8 mouse cellular contexts compared by ENCODE assay signal in genomic region chr3:41565955-41566354, GRCm38 (mm10). TPM values are rescaled to one million over a fixed set of nuclear protein-coding genes. Genes with fewer than 3 reads are reported as not detected.
A peak's percentile ranks its signal among the peaks of the same experiment; 100 is the strongest.
DNase-seq lines count a peak whose midpoint lies in the region; ATAC-seq lines count a peak whose summit lies in the region.

No protein-coding gene starts in this region.

- H3K4me1 ChIP-seq in intestine, embryonic 14.5 days (replicated peaks; ENCODE audit: control insufficient read depth, insufficient read depth, low read length), result no peaks in the 10 kb centered on the region

- peak; percentile 82 to 83 for DNase-seq in adrenal gland, adult 18-20 months (ENCODE audit: low spot score in 2 of 2)
- peak; percentile 91 for DNase-seq in embryo, embryonic 11 days
- DNase-seq in gastrocnemius, postnatal 25 days, result peak; percentile 77
- peak; percentile 91 for DNase-seq in intestine, embryonic 14.5 days (ENCODE audit: low spot score)
- peak; percentile 83 to 85 for DNase-seq in left cerebral cortex, postnatal 14 days (ENCODE audit: low spot score in 2 of 2)
- DNase-seq in right cerebral cortex, postnatal 14 days, result peak; percentile 79
- DNase-seq in urinary bladder, postnatal 14 days (ENCODE audit: low spot score), result peak; percentile 87

- no peaks in the 10 kb centered on the region for H3K36me3 ChIP-seq in intestine, embryonic 14.5 days (ENCODE audit: control insufficient read depth, insufficient read depth, low read length)

- peak overlapping the region; percentile 88 for H3K4me2 ChIP-seq in intestine, embryonic 14.5 days (ENCODE audit: low read length)

- H3K27me3 ChIP-seq in intestine, embryonic 14.5 days (replicated peaks; ENCODE audit: control insufficient read depth, insufficient read depth, low read length), result no peaks in the 10 kb centered on the region

- H3K9ac ChIP-seq in intestine, embryonic 14.5 days (ENCODE audit: low read length), result peak overlapping the region; percentile 88

- peak overlapping the region; percentile 95 for H3K27ac ChIP-seq in intestine, embryonic 14.5 days (ENCODE audit: low read depth)

- peak overlapping the region; percentile 65 for H3K4me3 ChIP-seq in intestine, embryonic 14.5 days (ENCODE audit: low read depth, low read length)

- H3K9me3 ChIP-seq in intestine, embryonic 14.5 days (ENCODE audit: control insufficient read depth, low read length), result no peaks in the 10 kb centered on the region

- WGBS in intestine, embryonic 14.5 days, result 0% methylated on average over 25 of the region's 26 CpGs

- intact Hi-C loops in left cerebral cortex, postnatal 14 days (cut with DNase I), result loop anchor here (2.0 to 10.0 kb wide), 4 partner anchors 161 to 483 kb away; partner anchors contain the start of gene Pgrmc2

- peak; percentile 24 for ATAC-seq in intestine, embryonic 14.5 days (replicated peaks; ENCODE audit: low FRiP score, low TSS enrichment, low read depth)
- peak; percentile 35 for ATAC-seq in megakaryocyte progenitor cell, adult 5-6 weeks (replicated peaks; ENCODE audit: poor library complexity)

RNA-seq across cellular contexts. Expression of gene Jade1, which starts 10.4 kb away (rescaled TPM):
- 10 to 100 TPM; 42.0 to 46.9 TPM for total RNA-seq in adrenal gland, adult 18-20 months (2021)
- total RNA-seq in gastrocnemius, postnatal 25 days (2021), result 10 to 100 TPM; 19.8 to 23.9 TPM
- 20.0 and 21.0 TPM in 2 replicates for polyA plus RNA-seq in intestine, embryonic 14.5 days (2014; fragmentation: Nextera tagmentation; extraction: Ambion mirVana)
- total RNA-seq in left cerebral cortex, postnatal 14 days (2021), result 10 to 100 TPM; 28.6 to 30.1 TPM
- 45.3 and 47.8 TPM in 2 replicates for total RNA-seq in megakaryocyte progenitor cell, adult 5-6 weeks (2015)
- total RNA-seq in megakaryocyte progenitor cell, adult 5-6 weeks (2017), result 34.6 and 38.7 TPM in 2 replicates

Comparison
In these comparisons a context has a peak if more than half of its experiments do, and no peak if none do; other contexts are left out.
1. Peak in every context shown above with its lines: DNase-seq, ATAC-seq, H3K4me3 ChIP-seq and H3K27ac ChIP-seq.